Comparison of ENCODE assay signal across 16 mouse cellular contexts in genomic region chr16:32887996-32888395, GRCm38 (mm10). TPM values are rescaled to one million over a fixed set of nuclear protein-coding genes. Genes with fewer than 3 reads are reported as not detected.
A peak's percentile ranks its signal among the peaks of the same experiment; 100 is the strongest.
DNase-seq lines count a peak whose midpoint lies in the region; ATAC-seq and TF ChIP-seq lines count a peak whose summit lies in the region.
"Had no signal": no experiment of that assay in that cellular context is flagged by ENCODE, and none has a peak within 500 bp of the region (broad histone marks: within the 10 kb centered on the region; RNA-seq: fewer than 3 reads in every experiment).

No protein-coding gene starts in this region.

- no peak overlapping the region for H3K27ac ChIP-seq in heart, adult 2 months
- H3K27ac ChIP-seq in heart, embryonic 10.5 days = no peak overlapping the region
- H3K27ac ChIP-seq in lung, postnatal 0 days (ENCODE audit: low read length) = no peak overlapping the region
- H3K27ac ChIP-seq in cortical plate, adult 2 months (ENCODE audit: insufficient read depth, low read length) = no peak overlapping the region
- H3K27ac ChIP-seq: embryonic facial prominence, embryonic 15.5 days; midbrain, embryonic 12.5 days; neural tube, embryonic 13.5 days had no signal

- ATAC-seq in lung, postnatal 0 days = no peak

- H3K27me3 ChIP-seq in heart, adult 2 months (ENCODE audit: control insufficient read depth, insufficient read depth, low read length) = no peaks in the 10 kb centered on the region
- no peaks in the 10 kb centered on the region for H3K27me3 ChIP-seq in heart, embryonic 10.5 days (ENCODE audit: insufficient read depth, poor library complexity, severe bottlenecking)
- H3K27me3 ChIP-seq in lung, postnatal 0 days (replicated peaks; ENCODE audit: insufficient read depth, low read length) = no peaks in the 10 kb centered on the region
- H3K27me3 ChIP-seq in E14TG2a.4 (ENCODE audit: insufficient read depth, low read length) = no peaks in the 10 kb centered on the region
- H3K27me3 ChIP-seq: embryonic facial prominence, embryonic 15.5 days; midbrain, embryonic 12.5 days; neural tube, embryonic 13.5 days had no signal

- TF ChIP-seq POLR2A in heart, adult 2 months (IDR thresholded peaks at IDR 0.05; ENCODE audit: insufficient read depth, low read depth, low read length) = no peak
- TF ChIP-seq POLR2A in cortical plate, adult 2 months (IDR thresholded peaks at IDR 0.05; ENCODE audit: extremely low read depth, insufficient read depth, low read length) = no peak

- H3K9ac ChIP-seq in heart, adult 2 months (ENCODE audit: low read depth, low read length) = no peak overlapping the region
- no peak overlapping the region for H3K9ac ChIP-seq in lung, postnatal 0 days (replicated peaks; ENCODE audit: low read depth)
- H3K9ac ChIP-seq: embryonic facial prominence, embryonic 15.5 days; midbrain, embryonic 12.5 days; neural tube, embryonic 13.5 days had no signal

- 92% methylated on average over 7 of the region's 7 CpGs for WGBS in heart, adult 2 months
- 87% methylated on average over 7 of the region's 7 CpGs for WGBS in heart, embryonic 10.5 days
- WGBS in lung, postnatal 0 days = 90% methylated on average over 7 of the region's 7 CpGs

- no peak overlapping the region for H3K4me2 ChIP-seq in lung, postnatal 0 days (replicated peaks; ENCODE audit: low read depth, low read length)
- H3K4me2 ChIP-seq: embryonic facial prominence, embryonic 15.5 days; midbrain, embryonic 12.5 days; neural tube, embryonic 13.5 days had no signal

- intact Hi-C loops in heart, adult 2 months (cut with DNase I) = no loop called here

- TF ChIP-seq EP300 in heart, adult 2 months (IDR thresholded peaks at IDR 0.05; ENCODE audit: insufficient read depth, low read depth, low read length) = no peak
- TF ChIP-seq EP300 in lung, postnatal 0 days (IDR thresholded peaks at IDR 0.05) = no peak

- H3K79me2 ChIP-seq in heart, adult 2 months (replicated peaks; ENCODE audit: control insufficient read depth, insufficient read depth, low read length) = peaks cover 3% of the 10 kb centered on the region; the same call in 1 of the 2 replicates

- H3K36me3 ChIP-seq in heart, adult 2 months (ENCODE audit: control insufficient read depth, insufficient read depth, low read length) = peaks cover 15% of the 10 kb centered on the region
- H3K36me3 ChIP-seq in heart, embryonic 10.5 days = peaks cover 58% of the 10 kb centered on the region
- peaks cover 12% of the 10 kb centered on the region; the same call in 1 of the 2 replicates for H3K36me3 ChIP-seq in lung, postnatal 0 days (ENCODE audit: insufficient read depth, low read length)
- H3K36me3 ChIP-seq in E14TG2a.4 (ENCODE audit: insufficient read depth, low read length) = peaks cover 65% of the 10 kb centered on the region

- peak; percentile 61 for TF ChIP-seq CTCF in heart, adult 2 months (IDR thresholded peaks at IDR 0.05)
- TF ChIP-seq CTCF in lung, postnatal 0 days (IDR thresholded peaks at IDR 0.05) = peak; percentile 54
- peak; percentile 16; the same call in 1 of the 2 replicates for TF ChIP-seq CTCF in E14TG2a.4 (conservative IDR thresholded peaks at IDR 0.05; ENCODE audit: low read length)
- TF ChIP-seq CTCF in cortical plate, adult 2 months (IDR thresholded peaks at IDR 0.05; ENCODE audit: extremely low read depth, insufficient read depth, low read length) = peak; percentile 27; the same call in 1 of the 2 replicates

- no peaks in the 10 kb centered on the region for H3K4me1 ChIP-seq in heart, adult 2 months (ENCODE audit: control insufficient read depth, insufficient read depth, low read length)
- no peaks in the 10 kb centered on the region for H3K4me1 ChIP-seq in heart, embryonic 10.5 days
- no peaks in the 10 kb centered on the region for H3K4me1 ChIP-seq in lung, postnatal 0 days (ENCODE audit: insufficient read depth, low read depth, low read length)
- H3K4me1 ChIP-seq in E14TG2a.4 (replicated peaks; ENCODE audit: low read depth, low read length) = no peaks in the 10 kb centered on the region
- H3K4me1 ChIP-seq in cortical plate, adult 2 months (ENCODE audit: control insufficient read depth, insufficient read depth, low read length) = no peaks in the 10 kb centered on the region
- H3K4me1 ChIP-seq: embryonic facial prominence, embryonic 15.5 days; midbrain, embryonic 12.5 days; neural tube, embryonic 13.5 days had no signal

- no peaks in the 10 kb centered on the region for H3K9me3 ChIP-seq in heart, embryonic 10.5 days
- H3K9me3 ChIP-seq in lung, postnatal 0 days (ENCODE audit: low read length) = no peaks in the 10 kb centered on the region
- H3K9me3 ChIP-seq in E14TG2a.4 (ENCODE audit: low read length) = no peaks in the 10 kb centered on the region
- H3K9me3 ChIP-seq: embryonic facial prominence, embryonic 15.5 days; midbrain, embryonic 12.5 days; neural tube, embryonic 13.5 days had no signal

- H3K4me3 ChIP-seq in heart, adult 2 months = no peak overlapping the region
- no peak overlapping the region for H3K4me3 ChIP-seq in heart, embryonic 10.5 days
- H3K4me3 ChIP-seq in lung, postnatal 0 days (ENCODE audit: low read depth, low read length) = no peak overlapping the region
- H3K4me3 ChIP-seq in E14TG2a.4 (replicated peaks; ENCODE audit: low read length) = no peak overlapping the region
- H3K4me3 ChIP-seq in cortical plate, adult 2 months (ENCODE audit: insufficient read depth, low read length) = no peak overlapping the region
- H3K4me3 ChIP-seq: embryonic facial prominence, embryonic 15.5 days; midbrain, embryonic 12.5 days; neural tube, embryonic 13.5 days had no signal

- no peak for DNase-seq in heart, adult 2 months
- DNase-seq in heart, embryonic 10.5 days (ENCODE audit: low spot score) = no peak
- DNase-seq in lung, postnatal 0 days (ENCODE audit: low spot score) = peak; percentile 22
- no peak for DNase-seq in lung, postnatal 10 days
- DNase-seq in urinary bladder, adult 18-20 months (ENCODE audit: low spot score in 2 of 2) = no peak
- DNase-seq in spleen, adult 12 weeks (ENCODE audit: low spot score) = no peak
- DNase-seq: adrenal gland, postnatal 10 days; cerebellum, adult 18-20 months; heart, postnatal 4 days; kidney, adult 11 months; left cerebral cortex, postnatal 4 days had no signal

RNA-seq across cellular contexts. Expression of gene Rubcn, which starts 10.4 kb away (rescaled TPM):
- 10 to 100 TPM; 27.6 to 30.0 TPM for total RNA-seq in heart, adult 2 months (2021)
- 44.1 and 59.3 TPM in 2 replicates for polyA plus RNA-seq in heart, adult 2 months (2012; rRNA removed)
- polyA plus RNA-seq in heart, embryonic 10.5 days (2016; fragmentation: Nextera tagmentation; extraction: Ambion mirVana) = 23.5 and 34.5 TPM in 2 replicates
- polyA plus RNA-seq in lung, postnatal 0 days (2015; fragmentation: Nextera tagmentation; extraction: Ambion mirVana) = 12.9 and 13.3 TPM in 2 replicates
- 77.0 TPM in 2 replicates for polyA plus RNA-seq in cortical plate, adult 2 months (2012; rRNA removed)

RNA-seq across cellular contexts. Expression of gene Fyttd1, which starts 10.7 kb away (rescaled TPM):
- total RNA-seq in heart, adult 2 months (2021) = 100 to 1,000 TPM; 101 to 108 TPM
- 13.4 and 22.5 TPM in 2 replicates for polyA plus RNA-seq in heart, adult 2 months (2012; rRNA removed)
- polyA plus RNA-seq in heart, embryonic 10.5 days (2016; fragmentation: Nextera tagmentation; extraction: Ambion mirVana) = 122 and 149 TPM in 2 replicates
- 63.5 and 70.1 TPM in 2 replicates for polyA plus RNA-seq in lung, postnatal 0 days (2015; fragmentation: Nextera tagmentation; extraction: Ambion mirVana)
- polyA plus RNA-seq in cortical plate, adult 2 months (2012; rRNA removed) = 49.9 and 54.0 TPM in 2 replicates

RNA-seq across cellular contexts. Expression of gene Lrch3, which starts 25.9 kb away (rescaled TPM):
- 10 to 100 TPM; 20.3 to 22.6 TPM for total RNA-seq in heart, adult 2 months (2021)
- 13.8 and 25.5 TPM in 2 replicates for polyA plus RNA-seq in heart, adult 2 months (2012; rRNA removed)
- polyA plus RNA-seq in heart, embryonic 10.5 days (2016; fragmentation: Nextera tagmentation; extraction: Ambion mirVana) = 23.7 and 26.6 TPM in 2 replicates
- 15.7 and 17.3 TPM in 2 replicates for polyA plus RNA-seq in lung, postnatal 0 days (2015; fragmentation: Nextera tagmentation; extraction: Ambion mirVana)
- polyA plus RNA-seq in cortical plate, adult 2 months (2012; rRNA removed) = 30.0 and 31.7 TPM in 2 replicates
